Mouse (Mus musculus): Measurements from ENCODE around the gene Tubb4b. TPM values are rescaled to one million over a fixed set of nuclear protein-coding genes. Genes with fewer than 3 reads are reported as not detected.

The Tubb4b gene
- polyA plus RNA-seq, 1 experiment, result 605 TPM

GRCm38 (mm10) chr2:25214444-25214843 is 10.1 kb downstream of the Tubb4b start, which contains the start of gene Stpg3:
TSS of gene Stpg3 (minus strand) at chr2:25214637.
- Histone ChIP-seq H3K4me3 (ENCODE audit: low read depth, low read length) (peak within 1 kb of the TSS; percentile 73), H3K36me3 (ENCODE audit: control insufficient read depth, insufficient read depth, low read length, poor library complexity, severe bottlenecking) (no peaks in the 10 kb centered on the region), H3K27ac (ENCODE audit: insufficient read depth, low read length) (no peak within 1 kb of the TSS), H3K4me1 (ENCODE audit: control insufficient read depth, insufficient read depth, low read length) (no peaks in the 10 kb centered on the region), H3K9me3 (replicated peaks; ENCODE audit: control insufficient read depth, insufficient read depth, low read length, poor library complexity, severe bottlenecking) (no peaks in the 10 kb centered on the region), H3K27me3 (ENCODE audit: control insufficient read depth, insufficient read depth, low read length, poor library complexity, severe bottlenecking) (no peaks in the 10 kb centered on the region), H3K9ac (ENCODE audit: low read depth, poor library complexity, severe bottlenecking) (peak within 1 kb of the TSS; percentile 46)
- no peak for TF ChIP-seq EP300 (IDR thresholded peaks at IDR 0.05; ENCODE audit: insufficient read depth, low read depth, low read length)
- no peak for TF ChIP-seq CTCF (IDR thresholded peaks at IDR 0.05; ENCODE audit: low read depth, low read length)
- no peak for TF ChIP-seq POLR2A (IDR thresholded peaks at IDR 0.05; ENCODE audit: insufficient read depth, low read length)

GRCm38 (mm10) chr2:25213266-25213865 is 11.1 kb downstream of the Tubb4b start:
- Histone ChIP-seq H3K9me3 (replicated peaks; ENCODE audit: control insufficient read depth, insufficient read depth, low read length, poor library complexity, severe bottlenecking) (no peaks in the 10 kb centered on the region), H3K9ac (ENCODE audit: low read depth, poor library complexity, severe bottlenecking) (peak overlapping the region; percentile 46), H3K36me3 (ENCODE audit: control insufficient read depth, insufficient read depth, low read length, poor library complexity, severe bottlenecking) (no peaks in the 10 kb centered on the region), H3K4me1 (ENCODE audit: control insufficient read depth, insufficient read depth, low read length) (no peaks in the 10 kb centered on the region), H3K27ac (ENCODE audit: insufficient read depth, low read length) (no peak overlapping the region), H3K4me3 (ENCODE audit: low read depth, low read length) (peak overlapping the region; percentile 73), H3K27me3 (ENCODE audit: control insufficient read depth, insufficient read depth, low read length, poor library complexity, severe bottlenecking) (no peaks in the 10 kb centered on the region)
- TF ChIP-seq CTCF (IDR thresholded peaks at IDR 0.05; ENCODE audit: low read depth, low read length) (no peak), EP300 (IDR thresholded peaks at IDR 0.05; ENCODE audit: insufficient read depth, low read depth, low read length) (no peak), POLR2A (IDR thresholded peaks at IDR 0.05; ENCODE audit: insufficient read depth, low read length) (peak; percentile 53)

- no peak within 1 kb of the TSS for H3K27ac ChIP-seq (ENCODE audit: insufficient read depth, low read length)
Measured at GRCm38 (mm10) chr2:25211121-25211670, 13.3 kb downstream of the Tubb4b start, which contains the start of gene Nelfb. TSS of gene Nelfb (minus strand) at chr2:25211489.

GRCm38 (mm10) chr2:25210686-25211085 is 13.8 kb downstream of the Tubb4b start:
- H3K9me3 ChIP-seq (replicated peaks; ENCODE audit: control insufficient read depth, insufficient read depth, low read length, poor library complexity, severe bottlenecking), result no peaks in the 10 kb centered on the region
- H3K36me3 ChIP-seq (ENCODE audit: control insufficient read depth, insufficient read depth, low read length, poor library complexity, severe bottlenecking), result no peaks in the 10 kb centered on the region
- peak overlapping the region; percentile 70 for H3K9ac ChIP-seq (ENCODE audit: low read depth, poor library complexity, severe bottlenecking)
- peak overlapping the region; percentile 89 for H3K4me3 ChIP-seq (ENCODE audit: low read depth, low read length)
- H3K27ac ChIP-seq (ENCODE audit: insufficient read depth, low read length), result no peak overlapping the region
- TF ChIP-seq CTCF (IDR thresholded peaks at IDR 0.05; ENCODE audit: low read depth, low read length) (no peak), EP300 (IDR thresholded peaks at IDR 0.05; ENCODE audit: insufficient read depth, low read depth, low read length) (no peak), POLR2A (IDR thresholded peaks at IDR 0.05; ENCODE audit: insufficient read depth, low read length) (no peak)
- no peaks in the 10 kb centered on the region for H3K4me1 ChIP-seq (ENCODE audit: control insufficient read depth, insufficient read depth, low read length)
- no peaks in the 10 kb centered on the region for H3K27me3 ChIP-seq (ENCODE audit: control insufficient read depth, insufficient read depth, low read length, poor library complexity, severe bottlenecking)

More at GRCm38 (mm10) chr2:25211121-25211670, 13.3 kb downstream of the Tubb4b start, which contains the start of gene Nelfb:
- Histone ChIP-seq H3K4me3 (ENCODE audit: low read depth, low read length) (peak within 1 kb of the TSS; percentile 89), H3K4me1 (ENCODE audit: control insufficient read depth, insufficient read depth, low read length) (no peaks in the 10 kb centered on the region), H3K9ac (ENCODE audit: low read depth, poor library complexity, severe bottlenecking) (peak within 1 kb of the TSS; percentile 70), H3K9me3 (replicated peaks; ENCODE audit: control insufficient read depth, insufficient read depth, low read length, poor library complexity, severe bottlenecking) (no peaks in the 10 kb centered on the region), H3K36me3 (ENCODE audit: control insufficient read depth, insufficient read depth, low read length, poor library complexity, severe bottlenecking) (no peaks in the 10 kb centered on the region), H3K27me3 (ENCODE audit: control insufficient read depth, insufficient read depth, low read length, poor library complexity, severe bottlenecking) (no peaks in the 10 kb centered on the region)
- TF ChIP-seq EP300 (IDR thresholded peaks at IDR 0.05; ENCODE audit: insufficient read depth, low read depth, low read length) (no peak), POLR2A (IDR thresholded peaks at IDR 0.05; ENCODE audit: insufficient read depth, low read length) (peak; percentile 43)

GRCm38 (mm10) chr2:25207593-25207992 is 16.9 kb downstream of the Tubb4b start:
- Histone ChIP-seq H3K4me3 (ENCODE audit: low read depth, low read length) (no peak overlapping the region), H3K27ac (ENCODE audit: insufficient read depth, low read length) (no peak overlapping the region), H3K9me3 (replicated peaks; ENCODE audit: control insufficient read depth, insufficient read depth, low read length, poor library complexity, severe bottlenecking) (no peaks in the 10 kb centered on the region), H3K9ac (ENCODE audit: low read depth, poor library complexity, severe bottlenecking) (no peak overlapping the region), H3K27me3 (ENCODE audit: control insufficient read depth, insufficient read depth, low read length, poor library complexity, severe bottlenecking) (no peaks in the 10 kb centered on the region), H3K36me3 (ENCODE audit: control insufficient read depth, insufficient read depth, low read length, poor library complexity, severe bottlenecking) (peaks cover 15% of the 10 kb centered on the region), H3K4me1 (ENCODE audit: control insufficient read depth, insufficient read depth, low read length) (no peaks in the 10 kb centered on the region)
- TF ChIP-seq EP300 (IDR thresholded peaks at IDR 0.05; ENCODE audit: insufficient read depth, low read depth, low read length) (no peak), CTCF (IDR thresholded peaks at IDR 0.05; ENCODE audit: low read depth, low read length) (no peak), POLR2A (IDR thresholded peaks at IDR 0.05; ENCODE audit: insufficient read depth, low read length) (no peak)

GRCm38 (mm10) chr2:25203631-25204214 is 20.8 kb downstream of the Tubb4b start:
- no peak overlapping the region for H3K9ac ChIP-seq (ENCODE audit: low read depth, poor library complexity, severe bottlenecking)

More at GRCm38 (mm10) chr2:25203631-25204214, 20.8 kb downstream of the Tubb4b start:
- no peaks in the 10 kb centered on the region for H3K9me3 ChIP-seq (replicated peaks; ENCODE audit: control insufficient read depth, insufficient read depth, low read length, poor library complexity, severe bottlenecking)
- no peak overlapping the region for H3K4me3 ChIP-seq (ENCODE audit: low read depth, low read length)
- H3K36me3 ChIP-seq (ENCODE audit: control insufficient read depth, insufficient read depth, low read length, poor library complexity, severe bottlenecking), result peaks cover 33% of the 10 kb centered on the region
- no peaks in the 10 kb centered on the region for H3K4me1 ChIP-seq (ENCODE audit: control insufficient read depth, insufficient read depth, low read length)
- H3K27me3 ChIP-seq (ENCODE audit: control insufficient read depth, insufficient read depth, low read length, poor library complexity, severe bottlenecking), result no peaks in the 10 kb centered on the region
- no peak overlapping the region for H3K27ac ChIP-seq (ENCODE audit: insufficient read depth, low read length)
- TF ChIP-seq POLR2A (IDR thresholded peaks at IDR 0.05; ENCODE audit: insufficient read depth, low read length) (no peak), EP300 (IDR thresholded peaks at IDR 0.05; ENCODE audit: insufficient read depth, low read depth, low read length) (no peak), CTCF (IDR thresholded peaks at IDR 0.05; ENCODE audit: low read depth, low read length) (no peak)

All from ES-Bruce4 (cell line).